In genomic region chr7:45129318-45129717, GRCm38 (mm10) we compare ENCODE assay signal across 8 mouse cellular contexts. TPM values are rescaled to one million over a fixed set of nuclear protein-coding genes. Genes with fewer than 3 reads are reported as not detected.
DNase-seq lines count a peak whose midpoint lies in the region; ATAC-seq and TF ChIP-seq lines count a peak whose summit lies in the region.

No protein-coding gene starts in this region.

- DNase-seq in kidney, adult 9 months: no peak
- peak; percentile 81 for DNase-seq in embryo, embryonic 10.5 days (ENCODE audit: low spot score)
- DNase-seq in heart, postnatal 0 days (ENCODE audit: low spot score): peak; percentile 57
- DNase-seq in liver, embryonic 11.5 days (ENCODE audit: low spot score): no peak
- DNase-seq in layer of hippocampus, adult 18-20 months (ENCODE audit: low spot score in 2 of 2): no peak
- no peak for DNase-seq in left cerebral cortex, postnatal 25 days (ENCODE audit: low spot score in 2 of 2)

- no peak for ATAC-seq in kidney, embryonic 14.5 days (ENCODE audit: low FRiP score, low TSS enrichment)
- peak; percentile 0; the same call in 1 of the 2 replicates for ATAC-seq in heart, postnatal 0 days (ENCODE audit: insufficient read depth, low read depth)
- ATAC-seq in liver, embryonic 11.5 days (replicated peaks; ENCODE audit: low FRiP score): no peak
- ATAC-seq in stomach, embryonic 14.5 days (ENCODE audit: insufficient number of reproducible peaks, insufficient read depth, low FRiP score, low read depth): 0 out of 2 replicates have a peak, but pooled peaks have one; percentile 0

- peaks cover 23% of the 10 kb centered on the region for H3K4me1 ChIP-seq in kidney, embryonic 14.5 days (ENCODE audit: control insufficient read depth, insufficient read depth, low read length)
- peaks cover 23% of the 10 kb centered on the region for H3K4me1 ChIP-seq in heart, postnatal 0 days (ENCODE audit: control insufficient read depth, insufficient read depth)
- peaks cover 36% of the 10 kb centered on the region for H3K4me1 ChIP-seq in liver, embryonic 11.5 days (replicated peaks; ENCODE audit: control insufficient read depth, insufficient read depth, low read length)
- peaks cover 22% of the 10 kb centered on the region for H3K4me1 ChIP-seq in stomach, embryonic 14.5 days (ENCODE audit: control insufficient read depth, insufficient read depth, low read length)

- peak overlapping the region; percentile 100 for H3K9ac ChIP-seq in kidney, embryonic 14.5 days (ENCODE audit: low read depth, low read length)
- peak overlapping the region; percentile 52 for H3K9ac ChIP-seq in heart, postnatal 0 days (replicated peaks; ENCODE audit: low read depth, low read length)
- H3K9ac ChIP-seq in liver, embryonic 11.5 days (ENCODE audit: low read depth, low read length): peak overlapping the region; percentile 85
- H3K9ac ChIP-seq in stomach, embryonic 14.5 days (replicated peaks; ENCODE audit: low read depth, low read length): peak overlapping the region; percentile 48

- H3K36me3 ChIP-seq in kidney, embryonic 14.5 days (ENCODE audit: control insufficient read depth, insufficient read depth, low read length): peaks cover 27% of the 10 kb centered on the region
- peaks cover 23% of the 10 kb centered on the region for H3K36me3 ChIP-seq in heart, postnatal 0 days (replicated peaks; ENCODE audit: control insufficient read depth, insufficient read depth, low read length)
- peaks cover 25% of the 10 kb centered on the region for H3K36me3 ChIP-seq in liver, embryonic 11.5 days (ENCODE audit: control insufficient read depth, insufficient read depth, low read length)
- peaks cover 27% of the 10 kb centered on the region for H3K36me3 ChIP-seq in stomach, embryonic 14.5 days (ENCODE audit: control insufficient read depth, insufficient read depth, low read length)

- 2% methylated on average over 17 of the region's 17 CpGs for WGBS in kidney, embryonic 14.5 days
- 6% methylated on average over 17 of the region's 17 CpGs for WGBS in heart, postnatal 0 days
- WGBS in liver, embryonic 11.5 days: under 1% methylated on average over 17 of the region's 17 CpGs
- WGBS in stomach, embryonic 14.5 days: 1% methylated on average over 17 of the region's 17 CpGs

- peak overlapping the region; percentile 93 for H3K27ac ChIP-seq in kidney, embryonic 14.5 days (ENCODE audit: low read depth, low read length)
- H3K27ac ChIP-seq in heart, postnatal 0 days (ENCODE audit: low read depth): peak overlapping the region; percentile 81
- peak overlapping the region; percentile 100 for H3K27ac ChIP-seq in liver, embryonic 11.5 days (ENCODE audit: low read depth, low read length)
- peak overlapping the region; percentile 92 for H3K27ac ChIP-seq in stomach, embryonic 14.5 days (ENCODE audit: low read length)

- no peak for TF ChIP-seq EP300 in heart, postnatal 0 days (IDR thresholded peaks at IDR 0.05; ENCODE audit: low read depth)

- H3K9me3 ChIP-seq in kidney, embryonic 14.5 days (ENCODE audit: control insufficient read depth, low read length): no peaks in the 10 kb centered on the region
- H3K9me3 ChIP-seq in heart, postnatal 0 days (replicated peaks; ENCODE audit: control insufficient read depth, low read length): no peaks in the 10 kb centered on the region
- no peaks in the 10 kb centered on the region for H3K9me3 ChIP-seq in liver, embryonic 11.5 days (ENCODE audit: control insufficient read depth, low read length)
- H3K9me3 ChIP-seq in stomach, embryonic 14.5 days (ENCODE audit: control insufficient read depth, low read depth, low read length): no peaks in the 10 kb centered on the region

- no peaks in the 10 kb centered on the region for H3K27me3 ChIP-seq in kidney, embryonic 14.5 days (ENCODE audit: control insufficient read depth, insufficient read depth, low read length)
- H3K27me3 ChIP-seq in heart, postnatal 0 days (ENCODE audit: control insufficient read depth, insufficient read depth, low read length): no peaks in the 10 kb centered on the region
- no peaks in the 10 kb centered on the region for H3K27me3 ChIP-seq in liver, embryonic 11.5 days (replicated peaks; ENCODE audit: control insufficient read depth, insufficient read depth, low read length)
- no peaks in the 10 kb centered on the region for H3K27me3 ChIP-seq in stomach, embryonic 14.5 days (ENCODE audit: control insufficient read depth, insufficient read depth, low read length)

- intact Hi-C loops in left cerebral cortex, postnatal 25 days (cut with DNase I): loop anchor here (2.0 kb wide), 1 partner anchor 49 kb away; no protein-coding TSS in a partner anchor

- H3K4me2 ChIP-seq in kidney, embryonic 14.5 days (replicated peaks; ENCODE audit: low read depth, low read length): peak overlapping the region; percentile 64
- peak overlapping the region; percentile 63 for H3K4me2 ChIP-seq in heart, postnatal 0 days (ENCODE audit: low read depth, low read length)
- H3K4me2 ChIP-seq in liver, embryonic 11.5 days: peak overlapping the region; percentile 67
- peak overlapping the region; percentile 76 for H3K4me2 ChIP-seq in stomach, embryonic 14.5 days (replicated peaks; ENCODE audit: low read depth, low read length)

- no peak for TF ChIP-seq CTCF in heart, postnatal 0 days (IDR thresholded peaks at IDR 0.05; ENCODE audit: low read depth)

- H3K4me3 ChIP-seq in kidney, embryonic 14.5 days (ENCODE audit: low read length): peak overlapping the region; percentile 99
- peak overlapping the region; percentile 45 for H3K4me3 ChIP-seq in heart, postnatal 0 days (ENCODE audit: low read depth, low read length)
- H3K4me3 ChIP-seq in liver, embryonic 11.5 days (ENCODE audit: low read depth, low read length): peak overlapping the region; percentile 99
- H3K4me3 ChIP-seq in stomach, embryonic 14.5 days (ENCODE audit: low read depth, low read length): peak overlapping the region; percentile 45

RNA-seq across cellular contexts. Expression of gene Rpl13a, which starts 0.8 kb away (rescaled TPM):
- polyA plus RNA-seq in kidney, embryonic 14.5 days (2014; fragmentation: Nextera tagmentation; extraction: Ambion mirVana): 1,416 and 1,603 TPM in 2 replicates
- 1,443 and 1,972 TPM in 2 replicates for total RNA-seq in heart, postnatal 0 days (2014; rRNA removed; ENCODE audit: low replicate concordance)
- 780 and 809 TPM in 2 replicates for polyA plus RNA-seq in heart, postnatal 0 days (2015; fragmentation: Nextera tagmentation; extraction: Ambion mirVana)
- 1,710 and 1,879 TPM in 2 replicates for polyA plus RNA-seq in liver, embryonic 11.5 days (2014; fragmentation: Nextera tagmentation; extraction: Ambion mirVana)
- polyA plus RNA-seq in stomach, embryonic 14.5 days (2014; fragmentation: Nextera tagmentation; extraction: Ambion mirVana): 1,622 and 1,649 TPM in 2 replicates
- total RNA-seq in layer of hippocampus, adult 18-20 months (2021): 100 to 1,000 TPM; 866 to 870 TPM
- 100 to 1,000 TPM; 630 to 639 TPM for total RNA-seq in left cerebral cortex, postnatal 25 days (2021)

RNA-seq across cellular contexts. Expression of gene Rps11, which starts 5.1 kb away (rescaled TPM):
- 1,882 and 1,923 TPM in 2 replicates for polyA plus RNA-seq in kidney, embryonic 14.5 days (2014; fragmentation: Nextera tagmentation; extraction: Ambion mirVana)
- total RNA-seq in heart, postnatal 0 days (2014; rRNA removed; ENCODE audit: low replicate concordance): 1,106 and 1,247 TPM in 2 replicates
- 730 and 757 TPM in 2 replicates for polyA plus RNA-seq in heart, postnatal 0 days (2015; fragmentation: Nextera tagmentation; extraction: Ambion mirVana)
- polyA plus RNA-seq in liver, embryonic 11.5 days (2014; fragmentation: Nextera tagmentation; extraction: Ambion mirVana): 2,085 and 2,209 TPM in 2 replicates
- polyA plus RNA-seq in stomach, embryonic 14.5 days (2014; fragmentation: Nextera tagmentation; extraction: Ambion mirVana): 1,682 and 1,777 TPM in 2 replicates
- total RNA-seq in layer of hippocampus, adult 18-20 months (2021): 100 to 1,000 TPM; 481 to 486 TPM
- 100 to 1,000 TPM; 410 to 413 TPM for total RNA-seq in left cerebral cortex, postnatal 25 days (2021)

RNA-seq across cellular contexts. Expression of gene Gm45713, which starts 6.7 kb away (rescaled TPM):
- 0.19 and 0.47 TPM in 2 replicates for polyA plus RNA-seq in kidney, embryonic 14.5 days (2014; fragmentation: Nextera tagmentation; extraction: Ambion mirVana)
- total RNA-seq in heart, postnatal 0 days (2014; rRNA removed; ENCODE audit: low replicate concordance): 0.19 and 0.23 TPM in 2 replicates
- 0.29 and 0.78 TPM in 2 replicates for polyA plus RNA-seq in heart, postnatal 0 days (2015; fragmentation: Nextera tagmentation; extraction: Ambion mirVana)
- 0.41 and 1.1 TPM in 2 replicates for polyA plus RNA-seq in liver, embryonic 11.5 days (2014; fragmentation: Nextera tagmentation; extraction: Ambion mirVana)
- 0.65 and 0.83 TPM in 2 replicates for polyA plus RNA-seq in stomach, embryonic 14.5 days (2014; fragmentation: Nextera tagmentation; extraction: Ambion mirVana)
- total RNA-seq in layer of hippocampus, adult 18-20 months (2021): not detected
- not detected for total RNA-seq in left cerebral cortex, postnatal 25 days (2021)

RNA-seq across cellular contexts. Expression of gene Flt3l, which starts 6.9 kb away (rescaled TPM):
- 1.0 and 1.3 TPM in 2 replicates for polyA plus RNA-seq in kidney, embryonic 14.5 days (2014; fragmentation: Nextera tagmentation; extraction: Ambion mirVana)
- 8.1 and 23.3 TPM in 2 replicates for total RNA-seq in heart, postnatal 0 days (2014; rRNA removed; ENCODE audit: low replicate concordance)
- polyA plus RNA-seq in heart, postnatal 0 days (2015; fragmentation: Nextera tagmentation; extraction: Ambion mirVana): 1.8 and 2.0 TPM in 2 replicates
- 9.7 and 10.5 TPM in 2 replicates for polyA plus RNA-seq in liver, embryonic 11.5 days (2014; fragmentation: Nextera tagmentation; extraction: Ambion mirVana)
- polyA plus RNA-seq in stomach, embryonic 14.5 days (2014; fragmentation: Nextera tagmentation; extraction: Ambion mirVana): 2.1 and 2.9 TPM in 2 replicates
- 1 to 10 TPM; 6.9 to 9.5 TPM for total RNA-seq in layer of hippocampus, adult 18-20 months (2021)
- total RNA-seq in left cerebral cortex, postnatal 25 days (2021): 1 to 10 TPM; 3.3 to 5.4 TPM

RNA-seq across cellular contexts. Expression of gene Pih1d1, which starts 24.8 kb away (rescaled TPM):
- 101 and 110 TPM in 2 replicates for polyA plus RNA-seq in kidney, embryonic 14.5 days (2014; fragmentation: Nextera tagmentation; extraction: Ambion mirVana)
- 142 and 152 TPM in 2 replicates for total RNA-seq in heart, postnatal 0 days (2014; rRNA removed; ENCODE audit: low replicate concordance)
- polyA plus RNA-seq in heart, postnatal 0 days (2015; fragmentation: Nextera tagmentation; extraction: Ambion mirVana): 56.3 and 60.0 TPM in 2 replicates
- 86.2 and 87.7 TPM in 2 replicates for polyA plus RNA-seq in liver, embryonic 11.5 days (2014; fragmentation: Nextera tagmentation; extraction: Ambion mirVana)
- 103 and 114 TPM in 2 replicates for polyA plus RNA-seq in stomach, embryonic 14.5 days (2014; fragmentation: Nextera tagmentation; extraction: Ambion mirVana)
- 10 to 100 TPM; 43.2 to 44.5 TPM for total RNA-seq in layer of hippocampus, adult 18-20 months (2021)
- 10 to 100 TPM; 45.8 to 49.3 TPM for total RNA-seq in left cerebral cortex, postnatal 25 days (2021)

Comparison
In these comparisons a context has a peak if more than half of its experiments do, and no peak if none do; other contexts are left out.
1. ATAC-seq: peak in heart, postnatal 0 days (single experiment) and stomach, embryonic 14.5 days (single experiment); none in kidney, embryonic 14.5 days (single experiment) and liver, embryonic 11.5 days (single experiment).
2. H3K4me3 ChIP-seq: peak in every context shown above with its lines; median percentile 99 in kidney, embryonic 14.5 days; 99 in liver, embryonic 11.5 days; 45 in heart, postnatal 0 days; 45 in stomach, embryonic 14.5 days.
3. H3K9ac ChIP-seq: peak in every context shown above with its lines; median percentile 100 in kidney, embryonic 14.5 days; 85 in liver, embryonic 11.5 days; 52 in heart, postnatal 0 days; 48 in stomach, embryonic 14.5 days.
4. DNase-seq: peak in embryo, embryonic 10.5 days (single experiment) and heart, postnatal 0 days (single experiment); none in kidney, adult 9 months (single experiment), liver, embryonic 11.5 days (single experiment), layer of hippocampus, adult 18-20 months (0 of 2) and left cerebral cortex, postnatal 25 days (0 of 2).
5. Peak in every context shown above with its lines, with median percentiles within 50 percentile points of each other: H3K27ac ChIP-seq and H3K4me2 ChIP-seq.